Mouse (Mus musculus) heart, adult 2 months (tissue): ENCODE measurements around the gene Gm9573. TPM values are rescaled to one million over a fixed set of nuclear protein-coding genes. Genes with fewer than 3 reads are reported as not detected.
A peak's percentile ranks its signal among the peaks of the same experiment; 100 is the strongest.

Experiments
- DNase-seq, 2 experiments: peaks; one replicate each; pipeline ENCODE4 v3.0.0; 2021
- H3K27ac ChIP-seq: fragments of 200-600 bp; 2 replicates; pipeline ENCODE4 v1.8.1; 2022
- H3K27me3 ChIP-seq: fragments of 200-500 bp; 2 replicates; pipeline ENCODE4 v1.6.1; 2012; ENCODE audit warnings: mild to moderate bottlenecking, low read length, inconsistent platforms, mixed read lengths; ENCODE audit not compliant: control insufficient read depth, insufficient read depth
- H3K36me3 ChIP-seq: fragments of 200-500 bp; 2 replicates; pipeline ENCODE4 v1.6.1; 2012; ENCODE audit warnings: low read length, inconsistent platforms; ENCODE audit not compliant: control insufficient read depth, insufficient read depth
- H3K4me1 ChIP-seq: fragments of 200-500 bp; 2 replicates; pipeline ENCODE4 v1.6.1; 2011; ENCODE audit warnings: low read length; ENCODE audit not compliant: control insufficient read depth, insufficient read depth
- H3K4me3 ChIP-seq: fragments of 200-600 bp; 2 replicates; pipeline ENCODE4 v1.8.1; 2022
- H3K79me2 ChIP-seq: fragments of 200-500 bp; replicated peaks from 2 replicates; pipeline ENCODE4 v1.6.1; 2012; ENCODE audit warnings: mild to moderate bottlenecking, inconsistent platforms, low read length, moderate library complexity, mixed read lengths; ENCODE audit not compliant: control insufficient read depth, insufficient read depth
- H3K9ac ChIP-seq: fragments of 200-500 bp; 2 replicates; pipeline ENCODE4 v1.6.1; 2012; ENCODE audit warnings: low read depth, mild to moderate bottlenecking, control low read depth, inconsistent platforms, low read length, mixed read lengths
- CTCF ChIP-seq: fragments of 200-600 bp; IDR thresholded peaks from 2 replicates; pipeline ENCODE4 v1.8.1; 2022; ENCODE audit warnings: antibody characterized with exemption, mild to moderate bottlenecking, moderate library complexity
- EP300 ChIP-seq: fragments of 200-500 bp; IDR thresholded peaks from 2 replicates; pipeline ENCODE4 v1.6.1; 2011; ENCODE audit warnings: low read depth, low read length, control low read depth; ENCODE audit not compliant: insufficient read depth
- POLR2A ChIP-seq: fragments of 200-500 bp; IDR thresholded peaks from 2 replicates; pipeline ENCODE4 v1.6.1; 2011; ENCODE audit warnings: mild to moderate bottlenecking, low read depth, low read length, control low read depth; ENCODE audit not compliant: insufficient read depth
- WGBS: fragments of 180-500 bp; shearing (Covaris S2); methylation state at CpG from one replicate; pipeline ENCODE4 v1.1.7; 2018; 5-methylcytosine and 5-hydroxymethylcytosine counted together
- intact Hi-C: fragments of 180-260 bp; cut with DNase I; formaldehyde crosslinking; loops from one replicate; pipeline ENCODE4 v1.15.1; 2025
- polyA plus RNA-seq: library from polyadenylated mRNA; depleted of rRNA; stranded (reverse); fragments of >200 nt; gene quantifications from 2 replicates; pipeline ENCODE4 v1.2.3, GENCODE M21; 2012
- total RNA-seq, 2 experiments: library from RNA; stranded (reverse); gene quantifications; 2 replicates each; pipeline ENCODE4 v1.2.3; 2021

Gene Gm9573
- total and polyA plus RNA-seq, 3 experiments, result not detected

DNA sequence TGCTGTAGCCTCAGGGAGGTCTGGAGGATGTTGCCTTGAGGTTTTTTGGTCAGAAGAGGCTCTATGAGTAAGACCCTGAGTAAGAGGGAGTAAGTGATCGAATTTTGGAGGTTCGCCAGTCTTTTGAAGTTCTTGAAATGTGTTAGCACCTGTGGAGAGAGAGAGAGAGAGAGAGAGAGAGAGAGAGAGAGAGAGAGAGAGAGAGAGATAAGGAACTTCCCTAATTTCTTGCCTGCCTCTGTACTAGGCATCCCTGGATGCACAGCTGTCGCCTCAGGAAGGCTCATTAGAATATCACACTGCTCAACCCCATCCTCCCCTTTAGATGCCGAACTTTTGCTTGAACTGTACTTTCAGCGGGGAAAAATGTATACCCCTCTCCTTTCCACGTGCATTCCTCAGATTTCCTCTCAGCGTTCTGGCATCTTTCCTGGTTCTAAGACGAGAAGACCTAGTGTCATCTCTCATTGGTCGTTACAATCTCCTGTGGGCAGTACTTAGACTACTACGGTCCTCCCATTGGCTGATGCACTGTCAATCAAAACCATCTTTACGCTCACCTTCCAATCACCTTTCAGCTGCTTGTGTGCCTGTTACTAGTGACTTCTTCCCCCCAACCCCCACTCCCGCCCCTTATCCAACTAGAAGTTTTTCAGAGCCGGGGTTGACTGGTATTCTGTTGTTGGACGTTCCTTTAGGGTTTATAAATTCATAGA is 12.2 kb upstream of the Gm9573 start:
- Histone ChIP-seq H3K9ac (no peak overlapping the region), H3K27me3 (no peaks in the 10 kb centered on the region), H3K4me3 (no peak overlapping the region), H3K36me3 (no peaks in the 10 kb centered on the region), H3K79me2 (no peaks in the 10 kb centered on the region), H3K4me1 (no peaks in the 10 kb centered on the region), H3K27ac (no peak overlapping the region)
- peak; percentile 53 to 63 for DNase-seq
- TF ChIP-seq CTCF (no peak), EP300 (no peak), POLR2A (no peak)
- WGBS, result 17% methylated on average over 14 of the region's 14 CpGs
- intact Hi-C loops, result no loop called here

GRCm38 (mm10) chr17:35636363-35636762 is 9.9 kb upstream of the Gm9573 start:
- no peaks in the 10 kb centered on the region for H3K27me3 ChIP-seq
- no peak overlapping the region for H3K4me3 ChIP-seq
- H3K27ac ChIP-seq, result no peak overlapping the region
- DNase-seq, result no peak
- no peak for TF ChIP-seq POLR2A
- no peak for TF ChIP-seq CTCF
- no peak for TF ChIP-seq EP300
- 39% methylated on average over 5 of the region's 5 CpGs for WGBS
- H3K79me2 ChIP-seq, result no peaks in the 10 kb centered on the region
- H3K4me1 ChIP-seq, result no peaks in the 10 kb centered on the region
- H3K9ac ChIP-seq, result no peak overlapping the region
- intact Hi-C loops, result no loop called here
- H3K36me3 ChIP-seq, result no peaks in the 10 kb centered on the region

- under 1% methylated on average over 15 of the region's 15 CpGs for WGBS
- H3K9ac ChIP-seq, result no peak overlapping the region
- no peaks in the 10 kb centered on the region for H3K27me3 ChIP-seq
- peak overlapping the region; percentile 51 for H3K4me3 ChIP-seq
- H3K79me2 ChIP-seq, result no peaks in the 10 kb centered on the region
- intact Hi-C loops, result loop anchor here (1.0 kb wide), 1 partner anchor 90 kb away; no protein-coding TSS in a partner anchor
- peak; percentile 57 to 62 for DNase-seq
- H3K4me1 ChIP-seq, result no peaks in the 10 kb centered on the region
- no peak for TF ChIP-seq POLR2A
- TF ChIP-seq CTCF, result peak; percentile 89; the same call in 1 of the 2 replicates
- no peaks in the 10 kb centered on the region for H3K36me3 ChIP-seq
- no peak overlapping the region for H3K27ac ChIP-seq
Measured at GRCm38 (mm10) chr17:35635699-35636111, 9.3 kb upstream of the Gm9573 start.

GRCm38 (mm10) chr17:35635202-35635601 is 8.8 kb upstream of the Gm9573 start:
- no peak for TF ChIP-seq EP300
- no peak for TF ChIP-seq POLR2A
- no peak for TF ChIP-seq CTCF
- no peak for DNase-seq
- H3K27ac ChIP-seq, result no peak overlapping the region
- intact Hi-C loops, result loop anchor here (1.0 kb wide), 1 partner anchor 90 kb away; no protein-coding TSS in a partner anchor
- no peak overlapping the region for H3K4me3 ChIP-seq
- H3K36me3 ChIP-seq, result no peaks in the 10 kb centered on the region
- no peaks in the 10 kb centered on the region for H3K27me3 ChIP-seq
- no peak overlapping the region for H3K9ac ChIP-seq
- no peaks in the 10 kb centered on the region for H3K79me2 ChIP-seq
- 71% methylated on average over 3 of the region's 3 CpGs for WGBS
- H3K4me1 ChIP-seq, result no peaks in the 10 kb centered on the region

DNA sequence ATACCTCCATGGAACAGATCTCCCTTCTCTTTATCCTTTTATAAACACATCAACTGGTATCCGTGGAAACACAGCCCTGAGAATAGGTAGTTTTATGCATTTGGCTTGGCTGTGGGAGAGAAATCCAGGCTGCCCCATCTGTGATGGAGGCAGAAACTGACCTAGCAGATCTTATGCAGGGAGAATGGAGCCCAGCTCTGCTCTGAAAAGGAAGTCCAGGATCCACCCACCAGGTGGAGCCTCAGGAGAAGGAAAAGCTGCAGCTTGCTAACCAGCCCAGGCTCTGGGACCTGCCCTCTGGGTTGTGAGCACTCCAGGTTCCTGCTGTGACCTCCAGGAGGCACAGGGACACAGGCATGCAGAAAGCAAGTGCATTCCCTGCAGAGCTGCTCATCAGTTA is 7.6 kb upstream of the Gm9573 start:
- DNase-seq, result no peak
- Histone ChIP-seq H3K4me3 (no peak overlapping the region), H3K27me3 (no peaks in the 10 kb centered on the region), H3K79me2 (no peaks in the 10 kb centered on the region), H3K4me1 (no peaks in the 10 kb centered on the region), H3K36me3 (no peaks in the 10 kb centered on the region), H3K9ac (no peak overlapping the region), H3K27ac (no peak overlapping the region)
- intact Hi-C loops, result no loop called here
- WGBS, result 6% methylated on average over 1 of the region's 1 CpGs
- TF ChIP-seq EP300 (no peak), POLR2A (no peak), CTCF (peak; percentile 50)

GRCm38 (mm10) chr17:35617127-35617526 is 9.3 kb downstream of the Gm9573 start:
- Histone ChIP-seq H3K36me3 (no peaks in the 10 kb centered on the region), H3K27ac (no peak overlapping the region), H3K9ac (no peak overlapping the region), H3K4me1 (no peaks in the 10 kb centered on the region), H3K4me3 (no peak overlapping the region), H3K79me2 (no peaks in the 10 kb centered on the region), H3K27me3 (no peaks in the 10 kb centered on the region)
- no peak for DNase-seq
- TF ChIP-seq EP300, result no peak
- TF ChIP-seq CTCF, result no peak
- 57% methylated on average over 4 of the region's 4 CpGs for WGBS
- intact Hi-C loops, result no loop called here
